Mouse (Mus musculus) lung, postnatal 0 days (tissue): ENCODE results near the gene Gm45799.

Experiments used
- CTCF ChIP-seq: IDR thresholded peaks from 2 replicates; pipeline ENCODE4 v1.5.1; 2016; ENCODE audit warnings: antibody characterized with exemption, mild to moderate bottlenecking
- EP300 ChIP-seq: IDR thresholded peaks from 2 replicates; pipeline ENCODE4 v1.6.1; 2016; ENCODE audit warnings: antibody characterized with exemption, mild to moderate bottlenecking, control low read depth

DNA sequence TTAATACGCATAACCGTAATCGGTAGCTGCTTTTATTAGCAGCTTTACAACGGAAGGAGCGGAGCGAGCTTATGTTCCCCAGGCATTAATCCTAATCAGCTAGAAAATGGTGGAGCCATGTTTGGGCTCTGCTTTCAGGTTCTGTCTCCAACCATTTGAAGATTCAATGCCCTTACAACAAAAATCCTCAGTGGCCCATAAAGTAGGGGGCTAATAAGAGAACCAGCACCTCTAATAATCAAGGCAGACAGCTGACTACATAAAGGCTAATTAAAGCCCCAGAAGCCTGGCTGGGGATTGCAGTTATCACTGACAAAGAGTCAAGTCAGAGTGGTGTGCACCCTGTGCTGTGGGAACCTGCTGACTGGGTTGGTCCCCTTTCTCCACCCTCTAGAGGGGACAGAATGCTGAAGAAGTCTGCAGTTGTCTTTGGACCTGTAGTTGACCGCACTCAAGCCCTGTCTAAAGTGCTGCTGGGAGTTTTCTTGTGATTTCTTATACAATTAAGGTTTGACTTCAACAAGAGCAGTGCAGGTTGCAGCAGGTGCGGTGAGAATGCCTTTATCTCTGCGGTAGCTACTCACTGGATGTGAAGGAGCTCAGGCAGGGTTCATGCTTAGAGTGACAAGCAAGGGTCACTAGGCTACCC is 6.0 kb upstream of the Gm45799 start:
- TF ChIP-seq CTCF (no peak), EP300 (no peak)
